Mouse (Mus musculus) embryonic facial prominence, embryonic 10.5 days (tissue): Measurements from ENCODE around the gene Myl12a. TPM values are rescaled to one million over a fixed set of nuclear protein-coding genes. Genes with fewer than 3 reads are reported as not detected.

Source experiments
- DNase-seq: peaks from one replicate; pipeline ENCODE4 v3.0.0-alpha.2; 2017; ENCODE audit warnings: low spot score
- H3K27ac ChIP-seq: fragments of 300-500 bp; sonication (generic); replicated peaks from 2 replicates; pipeline ENCODE4 v1.5.1; 2016; ENCODE audit warnings: mild to moderate bottlenecking
- H3K27me3 ChIP-seq: fragments of 300-500 bp; sonication (generic); replicated peaks from 2 replicates; pipeline ENCODE4 v1.6.1; 2016; ENCODE audit warnings: low read depth, mild to moderate bottlenecking; ENCODE audit not compliant: poor library complexity, severe bottlenecking
- H3K36me3 ChIP-seq: fragments of 300-500 bp; sonication (generic); replicated peaks from 2 replicates; pipeline ENCODE4 v1.6.1; 2016; ENCODE audit warnings: mild to moderate bottlenecking, moderate library complexity
- H3K4me1 ChIP-seq: fragments of 300-500 bp; sonication (generic); 2 replicates; pipeline ENCODE4 v1.6.1; 2016
- H3K4me3 ChIP-seq: fragments of 300-500 bp; sonication (generic); 2 replicates; pipeline ENCODE4 v1.5.1; 2016; ENCODE audit warnings: mild to moderate bottlenecking, moderate library complexity
- H3K9me3 ChIP-seq: fragments of 300-500 bp; sonication (generic); 2 replicates; pipeline ENCODE4 v1.6.1; 2016; ENCODE audit warnings: mild to moderate bottlenecking
- WGBS: fragments of 180-500 bp; shearing (Covaris S2); methylation state at CpG from one replicate; pipeline ENCODE4 v1.1.7; 2016; 5-methylcytosine and 5-hydroxymethylcytosine counted together
- polyA plus RNA-seq: library from polyadenylated mRNA; unstranded; fragments of >200 nt; fragmentation: Nextera tagmentation; extraction: Ambion mirVana; gene quantifications from 2 replicates; pipeline ENCODE4 v1.2.1, GENCODE M21; 2016

The Myl12a gene
- polyA plus RNA-seq, 1 experiment from 2014 or later, result 451 TPM

- WGBS, result 91% methylated on average over 10 of the region's 10 CpGs
- no peak overlapping the region for H3K4me3 ChIP-seq
- H3K27me3 ChIP-seq, result no peaks in the 10 kb centered on the region
- no peaks in the 10 kb centered on the region for H3K36me3 ChIP-seq
- no peak overlapping the region for H3K27ac ChIP-seq
- DNase-seq, result no peak
- peaks cover 18% of the 10 kb centered on the region for H3K4me1 ChIP-seq
- H3K9me3 ChIP-seq, result no peaks in the 10 kb centered on the region
Observed at GRCm38 (mm10) chr17:71024071-71024470, 21.4 kb upstream of the Myl12a start.

- Histone ChIP-seq H3K27ac (0 out of 2 replicates have a peak overlapping the region, but pooled peaks have one; percentile 10), H3K36me3 (no peaks in the 10 kb centered on the region)
- WGBS, result 87% methylated on average over 13 of the region's 13 CpGs
Observed at GRCm38 (mm10) chr17:71022841-71023240, 20.2 kb upstream of the Myl12a start.

GRCm38 (mm10) chr17:71019860-71020259, 17.2 kb upstream of the Myl12a start:
- H3K4me1 ChIP-seq, result peaks cover 23% of the 10 kb centered on the region
- H3K9me3 ChIP-seq, result no peaks in the 10 kb centered on the region
- no peak overlapping the region for H3K4me3 ChIP-seq
- 64% methylated on average over 9 of the region's 9 CpGs for WGBS
- no peaks in the 10 kb centered on the region for H3K27me3 ChIP-seq
- H3K27ac ChIP-seq, result peak overlapping the region; percentile 40; the same call in 1 of the 2 replicates
- H3K36me3 ChIP-seq, result no peaks in the 10 kb centered on the region
- DNase-seq, result no peak

More at GRCm38 (mm10) chr17:71022841-71023240, 20.2 kb upstream of the Myl12a start:
- H3K27me3 ChIP-seq, result no peaks in the 10 kb centered on the region
- H3K4me3 ChIP-seq, result no peak overlapping the region
- no peaks in the 10 kb centered on the region for H3K9me3 ChIP-seq
- no peak for DNase-seq
- H3K4me1 ChIP-seq, result peaks cover 19% of the 10 kb centered on the region

GRCm38 (mm10) chr17:71019309-71019655, 16.6 kb upstream of the Myl12a start:
- Histone ChIP-seq H3K9me3 (no peaks in the 10 kb centered on the region), H3K4me1 (peaks cover 23% of the 10 kb centered on the region), H3K4me3 (no peak overlapping the region), H3K36me3 (no peaks in the 10 kb centered on the region), H3K27me3 (no peaks in the 10 kb centered on the region), H3K27ac (peak overlapping the region; percentile 40; the same call in 1 of the 2 replicates)
- DNase-seq, result no peak
- 43% methylated on average over 6 of the region's 6 CpGs for WGBS

GRCm38 (mm10) chr17:71018616-71019308, 16.1 kb upstream of the Myl12a start:
- no peak for DNase-seq
- Histone ChIP-seq H3K9me3 (no peaks in the 10 kb centered on the region), H3K36me3 (no peaks in the 10 kb centered on the region), H3K27me3 (no peaks in the 10 kb centered on the region), H3K4me3 (no peak overlapping the region), H3K4me1 (peaks cover 23% of the 10 kb centered on the region), H3K27ac (no peak overlapping the region)
- 83% methylated on average over 15 of the region's 15 CpGs for WGBS

GRCm38 (mm10) chr17:71018151-71018550, 15.5 kb upstream of the Myl12a start:
- DNase-seq, result no peak
- peaks cover 23% of the 10 kb centered on the region for H3K4me1 ChIP-seq
- WGBS, result 96% methylated on average over 3 of the region's 3 CpGs
- H3K4me3 ChIP-seq, result no peak overlapping the region
- no peaks in the 10 kb centered on the region for H3K36me3 ChIP-seq
- no peak overlapping the region for H3K27ac ChIP-seq
- no peaks in the 10 kb centered on the region for H3K27me3 ChIP-seq
- no peaks in the 10 kb centered on the region for H3K9me3 ChIP-seq

GRCm38 (mm10) chr17:71017457-71017998, 14.8 kb upstream of the Myl12a start:
- no peak for DNase-seq
- no peaks in the 10 kb centered on the region for H3K9me3 ChIP-seq
- no peak overlapping the region; the same call in 1 of the 2 replicates for H3K27ac ChIP-seq
- H3K4me3 ChIP-seq, result no peak overlapping the region
- no peaks in the 10 kb centered on the region for H3K36me3 ChIP-seq
- peaks cover 16% of the 10 kb centered on the region for H3K4me1 ChIP-seq
- 94% methylated on average over 4 of the region's 4 CpGs for WGBS
- no peaks in the 10 kb centered on the region for H3K27me3 ChIP-seq

- Histone ChIP-seq H3K4me3 (no peak overlapping the region), H3K27ac (peak overlapping the region; percentile 14; the same call in 1 of the 2 replicates), H3K36me3 (no peaks in the 10 kb centered on the region), H3K9me3 (0 out of 2 replicates have a peak, but pooled peaks cover 2% of the 10 kb centered on the region), H3K27me3 (no peaks in the 10 kb centered on the region), H3K4me1 (peaks cover 13% of the 10 kb centered on the region)
- DNase-seq, result no peak
- 55% methylated on average over 5 of the region's 5 CpGs for WGBS
Observed at GRCm38 (mm10) chr17:71014911-71015310, 12.2 kb upstream of the Myl12a start.

- Histone ChIP-seq H3K4me3 (no peak overlapping the region), H3K4me1 (peaks cover 4% of the 10 kb centered on the region; the same call in 1 of the 2 replicates), H3K27ac (no peak overlapping the region), H3K9me3 (0 out of 2 replicates have a peak, but pooled peaks cover 2% of the 10 kb centered on the region), H3K36me3 (no peaks in the 10 kb centered on the region), H3K27me3 (no peaks in the 10 kb centered on the region)
- WGBS, result 92% methylated on average over 6 of the region's 6 CpGs
- DNase-seq, result no peak
Observed at GRCm38 (mm10) chr17:71013105-71013504, 10.4 kb upstream of the Myl12a start.

- DNase-seq, result no peak
- Histone ChIP-seq H3K27ac (no peak overlapping the region), H3K4me1 (no peaks in the 10 kb centered on the region), H3K36me3 (no peaks in the 10 kb centered on the region), H3K4me3 (no peak overlapping the region), H3K27me3 (no peaks in the 10 kb centered on the region), H3K9me3 (0 out of 2 replicates have a peak, but pooled peaks cover 2% of the 10 kb centered on the region)
- 87% methylated on average over 9 of the region's 9 CpGs for WGBS
Observed at GRCm38 (mm10) chr17:71011931-71012662, 9.4 kb upstream of the Myl12a start.

- no peaks in the 10 kb centered on the region for H3K36me3 ChIP-seq
- DNase-seq, result no peak
- no peak overlapping the region for H3K4me3 ChIP-seq
- H3K27ac ChIP-seq, result no peak overlapping the region
- H3K27me3 ChIP-seq, result no peaks in the 10 kb centered on the region
- H3K4me1 ChIP-seq, result no peaks in the 10 kb centered on the region
- 0 out of 2 replicates have a peak, but pooled peaks cover 2% of the 10 kb centered on the region for H3K9me3 ChIP-seq
- 56% methylated on average over 7 of the region's 7 CpGs for WGBS
Observed at GRCm38 (mm10) chr17:71010646-71011242, 8.1 kb upstream of the Myl12a start.

GRCm38 (mm10) chr17:71009751-71010150, 7.1 kb upstream of the Myl12a start:
- Histone ChIP-seq H3K4me3 (no peak overlapping the region), H3K9me3 (0 out of 2 replicates have a peak, but pooled peaks cover 2% of the 10 kb centered on the region), H3K27me3 (no peaks in the 10 kb centered on the region), H3K4me1 (no peaks in the 10 kb centered on the region), H3K27ac (no peak overlapping the region), H3K36me3 (no peaks in the 10 kb centered on the region)
- no peak for DNase-seq
- WGBS, result 80% methylated on average over 1 of the region's 1 CpGs
